16 mouse cellular contexts compared by ENCODE assay signal in genomic region chr2:79856874-79857273, GRCm38 (mm10).
"Had no signal": no experiment of that assay in that cellular context is flagged by ENCODE, and none has a peak within 500 bp of the region (broad histone marks: within the 10 kb centered on the region; RNA-seq: fewer than 3 reads in every experiment).

No protein-coding gene starts in this region.

- H3K27me3 ChIP-seq: neural tube, embryonic 13.5 days; neural tube, embryonic 15.5 days; stomach, embryonic 15.5 days had no signal

- H3K27ac ChIP-seq: neural tube, embryonic 13.5 days; neural tube, embryonic 15.5 days; stomach, embryonic 15.5 days; stomach, postnatal 0 days had no signal

- DNase-seq: retina, postnatal 1 day; right cerebral cortex, adult 18-20 months; right cerebral cortex, postnatal 14 days; right cerebral cortex, postnatal 25 days; right cerebral cortex, postnatal 4 days; spleen, adult 18-20 months; thymus, adult 18-20 months; thymus, adult 2 months; thymus, postnatal 14 days; thymus, postnatal 25 days; thymus, postnatal 36 days; thymus, postnatal 4 days had no signal

- H3K9me3 ChIP-seq: neural tube, embryonic 13.5 days; neural tube, embryonic 15.5 days; stomach, embryonic 15.5 days had no signal

- H3K9ac ChIP-seq: neural tube, embryonic 13.5 days; neural tube, embryonic 15.5 days; stomach, embryonic 15.5 days had no signal

- H3K4me2 ChIP-seq: neural tube, embryonic 13.5 days; neural tube, embryonic 15.5 days; stomach, embryonic 15.5 days had no signal

- H3K4me1 ChIP-seq: neural tube, embryonic 13.5 days; neural tube, embryonic 15.5 days; stomach, embryonic 15.5 days had no signal

- H3K36me3 ChIP-seq: neural tube, embryonic 13.5 days; neural tube, embryonic 15.5 days; stomach, embryonic 15.5 days had no signal

- H3K4me3 ChIP-seq: neural tube, embryonic 13.5 days; neural tube, embryonic 15.5 days; stomach, embryonic 15.5 days had no signal
